Mouse (Mus musculus) layer of hippocampus, adult 2 months (tissue): Measurements from ENCODE around the gene Fgf4. TPM values are rescaled to one million over a fixed set of nuclear protein-coding genes. Genes with fewer than 3 reads are reported as not detected.
"Not testable (repeated sequence)": the region's sequence is repeated elsewhere in the genome, so short reads cannot be mapped to it uniquely, and the experiment has no call there.

Experiments used
- DNase-seq, 2 experiments: peaks; one replicate each; pipeline ENCODE4 v3.0.0; 2022; ENCODE audit warnings: low spot score in 2 of 2
- H3K27ac ChIP-seq: fragments of 200-600 bp; 2 replicates; pipeline ENCODE4 v1.8.1; 2022
- H3K4me3 ChIP-seq: fragments of 200-600 bp; 2 replicates; pipeline ENCODE4 v1.8.1; 2022; ENCODE audit warnings: mild to moderate bottlenecking
- CTCF ChIP-seq: fragments of 200-600 bp; conservative IDR thresholded peaks from 2 replicates; pipeline ENCODE4 v1.8.1; 2022; ENCODE audit warnings: antibody characterized with exemption, mild to moderate bottlenecking, moderate library complexity
- total RNA-seq, 2 experiments: library from RNA; stranded (reverse); gene quantifications; 2 replicates each; pipeline ENCODE4 v1.2.3; 2021

The Fgf4 gene
- total RNA-seq, 2 experiments from 2014 or later = not detected

DNA sequence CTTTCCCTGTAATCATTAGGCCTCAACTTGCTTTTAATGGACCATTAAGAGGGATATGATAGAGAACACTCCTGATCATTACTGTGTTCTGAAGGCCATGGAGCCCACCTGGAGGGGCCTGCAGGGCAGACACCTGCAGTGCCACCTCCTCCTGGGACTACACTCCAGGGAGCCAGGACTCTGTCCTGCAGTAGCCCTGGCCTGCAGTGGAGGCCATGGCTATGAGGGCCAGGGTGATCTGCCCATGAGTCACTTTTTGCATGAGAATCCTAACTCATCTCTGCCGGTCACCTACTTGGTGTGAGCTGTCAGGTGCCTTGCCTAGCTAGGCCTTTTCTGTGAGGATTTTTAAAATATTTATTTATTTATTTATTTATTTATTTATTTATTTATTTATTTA lies 31.2 kb downstream of the Fgf4 start:
- no peak for TF ChIP-seq CTCF
- Histone ChIP-seq H3K27ac (no peak overlapping the region), H3K4me3 (no peak overlapping the region)
- no peak for DNase-seq

DNA sequence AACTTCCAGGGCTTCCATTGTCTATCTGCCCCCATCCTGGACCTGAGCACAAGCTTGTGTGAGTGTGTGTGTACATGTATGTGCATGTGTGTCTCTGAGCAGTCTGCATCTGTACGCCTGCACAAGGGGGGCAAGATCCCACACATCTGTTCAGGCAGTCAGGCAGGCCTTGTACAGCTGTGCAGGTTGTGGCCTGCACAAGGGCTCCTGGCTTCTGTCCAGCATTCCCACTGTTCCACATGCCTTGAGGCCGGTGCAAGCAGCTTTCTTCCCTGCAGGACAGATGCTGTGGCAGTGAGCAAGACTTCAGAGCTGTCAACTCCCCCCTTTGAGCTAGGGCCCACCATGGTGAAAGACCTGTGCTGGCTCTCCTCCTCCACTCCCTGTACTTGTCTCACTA lies 35.9 kb downstream of the Fgf4 start:
- H3K27ac ChIP-seq = no peak overlapping the region
- DNase-seq = no peak
- H3K4me3 ChIP-seq = no peak overlapping the region
- no peak for TF ChIP-seq CTCF

DNA sequence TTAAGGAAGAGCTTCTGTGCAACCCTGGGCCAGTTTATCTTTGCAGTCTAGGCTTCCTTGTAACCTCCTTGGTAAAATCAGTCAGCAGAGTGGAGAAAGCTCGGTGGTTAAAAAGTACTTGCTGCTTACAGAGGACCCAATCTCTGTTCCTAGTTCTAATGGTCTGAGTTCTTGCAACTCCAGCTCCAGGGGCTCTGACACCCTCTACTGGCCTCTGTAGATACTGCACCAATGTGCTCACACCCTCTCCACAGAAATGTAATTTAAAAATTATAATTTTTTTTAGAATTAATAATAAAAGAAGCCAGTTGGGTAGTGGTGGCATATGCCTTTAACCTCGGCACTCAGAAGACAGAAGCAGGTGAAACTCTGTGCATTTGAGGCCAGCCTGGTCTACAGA lies 40.5 kb downstream of the Fgf4 start:
- H3K4me3 ChIP-seq = no peak overlapping the region
- DNase-seq = no peak
- peak; percentile 52 for TF ChIP-seq CTCF
- no peak overlapping the region for H3K27ac ChIP-seq

DNA sequence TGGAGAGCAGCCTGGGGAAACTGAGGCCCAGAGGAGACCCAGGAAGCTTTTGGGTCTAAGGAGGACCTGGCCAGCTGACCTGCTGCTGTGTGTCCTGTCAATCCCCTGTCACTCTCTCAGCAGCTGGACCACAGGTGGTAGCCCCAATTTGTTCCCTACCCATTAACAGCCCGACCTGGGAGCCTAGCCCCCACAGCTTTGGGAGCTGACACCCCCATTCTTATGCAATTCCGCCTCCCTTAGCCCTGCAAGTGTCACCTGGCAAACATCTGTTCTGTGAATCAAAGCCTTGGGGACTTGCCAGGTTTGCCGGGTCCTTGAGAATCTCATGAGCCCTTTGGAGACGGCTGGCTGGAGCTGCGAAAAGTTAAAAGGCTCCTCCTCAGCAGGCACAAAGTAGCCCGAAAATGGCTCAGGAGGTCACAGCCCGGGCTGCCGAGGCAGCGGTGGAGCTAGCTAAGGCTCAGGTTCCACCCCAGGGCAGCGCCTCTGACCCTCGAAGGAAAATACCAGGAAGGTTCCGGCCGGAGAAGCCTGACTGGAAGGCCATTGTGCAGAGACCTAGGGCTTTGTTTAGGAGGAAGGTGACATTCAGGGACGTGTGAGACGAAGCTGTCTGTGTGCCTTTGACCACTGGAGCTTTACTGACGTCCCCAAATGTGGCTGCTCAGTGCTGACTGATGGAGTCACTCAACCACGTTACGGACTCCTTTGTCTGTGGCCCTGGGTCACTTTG lies 41.6 kb downstream of the Fgf4 start:
- H3K4me3 ChIP-seq = no peak overlapping the region
- no peak overlapping the region for H3K27ac ChIP-seq
- DNase-seq = no peak
- no peak for TF ChIP-seq CTCF

DNA sequence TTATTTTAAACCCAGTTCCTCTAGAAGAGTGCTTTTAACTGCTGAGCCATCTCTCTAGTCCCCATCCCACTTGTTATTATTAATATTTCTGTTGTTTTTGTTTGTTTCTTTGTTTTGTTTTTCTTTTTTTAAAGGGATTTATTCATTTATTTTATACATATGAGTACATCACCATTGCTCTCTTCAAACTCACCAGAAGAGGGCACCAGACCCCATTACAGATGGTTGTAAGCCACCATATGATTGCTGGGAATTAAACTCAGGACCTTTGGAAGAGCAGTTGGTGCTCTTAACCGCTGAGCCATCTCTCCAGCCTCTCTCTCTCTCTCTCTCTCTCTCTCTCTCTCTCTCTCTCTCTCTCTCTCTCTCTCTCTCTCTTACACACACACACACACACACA lies 43.5 kb downstream of the Fgf4 start:
- TF ChIP-seq CTCF = peak; percentile 41
- not testable (repeated sequence) for DNase-seq, H3K27ac ChIP-seq, H3K4me3 ChIP-seq

DNA sequence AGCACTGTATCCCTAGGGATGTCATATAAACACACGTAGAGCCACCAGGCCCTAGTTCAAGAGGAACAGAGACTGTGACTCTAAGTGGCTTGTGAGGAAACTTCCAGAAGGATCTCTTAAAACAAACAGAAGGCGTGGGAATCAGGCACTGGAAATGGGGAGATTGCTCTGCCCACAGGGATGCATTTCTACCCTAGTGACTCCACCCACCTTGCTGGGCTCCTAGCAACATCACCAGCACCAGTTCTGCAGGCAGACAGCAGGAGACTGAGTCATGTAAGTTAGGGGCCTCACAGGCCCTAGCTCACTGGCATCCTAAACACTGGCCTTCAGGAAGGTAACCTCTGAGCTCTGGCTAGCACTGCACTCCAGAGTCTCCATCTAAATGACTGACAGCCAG lies 44.7 kb downstream of the Fgf4 start:
- no peak for TF ChIP-seq CTCF
- peak in 1 of 2 experiments; percentile 49 for DNase-seq
- Histone ChIP-seq H3K27ac (peak overlapping the region; percentile 33; the same call in 1 of the 2 replicates), H3K4me3 (no peak overlapping the region)

DNA sequence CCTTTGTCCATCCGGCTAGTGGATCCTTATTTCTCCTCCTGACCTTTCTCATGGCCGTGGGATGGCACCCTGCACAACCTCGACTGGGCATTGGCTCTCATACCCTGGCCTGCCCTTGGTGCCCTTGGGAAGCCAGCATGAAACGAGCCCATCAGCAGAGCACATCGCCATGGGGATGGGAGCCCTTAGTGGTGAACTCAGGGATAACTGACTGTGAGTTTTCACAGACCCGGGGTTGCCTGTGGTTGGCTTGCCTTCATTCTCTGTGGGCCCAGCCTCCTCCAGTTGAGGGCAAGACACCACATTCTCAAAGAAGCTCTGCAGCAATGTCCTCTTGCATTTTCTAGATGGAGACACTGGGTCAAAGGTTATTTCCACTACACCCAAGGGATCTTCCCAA lies 45.2 kb downstream of the Fgf4 start:
- TF ChIP-seq CTCF = peak; percentile 35; the same call in 1 of the 2 replicates
- Histone ChIP-seq H3K27ac (peak overlapping the region; percentile 33; the same call in 1 of the 2 replicates), H3K4me3 (no peak overlapping the region)
- DNase-seq = no peak

DNA sequence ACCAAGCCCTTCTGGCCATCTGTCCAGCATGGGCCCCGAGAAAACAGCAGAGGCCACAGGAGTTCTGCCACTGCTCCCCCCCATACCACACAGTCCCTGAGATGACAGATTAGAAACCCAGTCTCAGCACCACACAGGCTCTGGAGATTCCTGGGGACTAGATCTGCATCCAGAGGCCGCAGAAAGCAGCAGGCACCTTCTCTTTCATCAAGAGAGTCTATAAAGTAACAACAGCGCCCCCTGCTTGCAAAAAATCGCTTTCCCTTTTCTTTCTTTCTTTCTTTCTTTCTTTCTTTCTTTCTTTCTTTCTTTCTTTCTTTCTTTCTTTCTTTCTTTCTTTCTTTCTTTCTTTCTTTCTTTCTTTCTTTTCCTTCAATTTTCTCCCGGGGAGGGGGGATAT lies 47.0 kb downstream of the Fgf4 start:
- DNase-seq = peak in 1 of 2 experiments; percentile 44
- H3K4me3 ChIP-seq = no peak overlapping the region
- no peak overlapping the region for H3K27ac ChIP-seq
- peak; percentile 78 for TF ChIP-seq CTCF

DNA sequence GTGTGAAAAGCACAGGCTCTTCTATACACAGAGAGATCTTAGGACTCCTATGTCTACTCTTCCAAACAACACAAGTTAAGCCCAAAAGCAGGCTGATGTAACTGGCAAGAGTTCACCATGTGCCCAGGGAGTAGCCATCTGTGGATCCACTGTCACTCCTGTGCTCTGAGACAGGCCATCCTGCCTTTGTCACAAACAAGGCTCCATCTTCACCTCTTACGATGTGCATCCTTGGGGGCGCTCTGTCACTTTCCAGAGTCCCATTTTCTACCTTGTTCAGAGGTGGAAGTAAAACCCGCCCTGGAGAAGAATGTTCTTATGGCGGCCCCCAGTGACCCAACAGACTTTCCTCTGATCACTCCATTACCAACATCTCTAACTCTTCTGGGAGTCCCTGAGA lies 47.5 kb downstream of the Fgf4 start:
- TF ChIP-seq CTCF = no peak
- Histone ChIP-seq H3K27ac (no peak overlapping the region), H3K4me3 (no peak overlapping the region; the same call in 1 of the 2 replicates)
- DNase-seq = no peak

DNA sequence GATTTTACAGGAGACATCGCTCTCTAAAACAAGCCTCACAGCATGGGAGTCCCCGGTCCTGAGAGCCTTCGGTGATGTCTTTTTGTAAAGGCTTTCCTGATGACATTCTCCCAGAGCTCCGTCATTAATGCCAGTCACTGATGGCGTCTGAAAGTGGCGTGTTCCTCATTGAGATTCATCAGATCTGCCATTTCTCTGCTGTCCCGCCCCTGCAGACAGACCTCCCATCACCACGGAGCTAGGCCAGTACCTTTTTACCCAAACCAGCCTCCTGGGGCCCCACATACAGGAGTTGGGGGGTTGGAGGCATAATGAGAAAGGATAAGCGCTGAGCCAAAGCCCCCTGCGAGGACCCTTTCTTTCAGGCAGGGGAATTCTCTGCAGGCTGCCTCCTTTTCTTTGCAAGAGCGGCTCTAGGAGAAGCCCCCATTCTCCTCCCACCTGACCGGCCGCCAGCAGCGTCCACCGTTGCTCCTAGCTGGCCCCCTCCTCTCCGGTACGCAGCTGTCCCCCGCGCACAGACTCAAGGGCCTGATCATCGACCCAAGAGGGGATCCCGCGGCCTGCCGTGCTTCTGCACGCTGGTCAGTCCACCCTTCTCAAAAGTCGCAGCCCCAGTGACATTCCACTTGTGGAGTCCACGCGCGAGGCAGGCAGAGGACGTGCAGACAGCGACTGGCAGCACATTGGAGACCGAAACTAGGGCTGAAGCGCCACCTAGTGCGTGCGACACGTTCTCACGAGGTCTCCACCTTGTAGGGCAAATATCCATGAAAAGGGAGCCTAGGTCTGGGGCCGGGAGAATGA lies 48.3 kb downstream of the Fgf4 start:
- Histone ChIP-seq H3K27ac (no peak overlapping the region), H3K4me3 (peak overlapping the region; percentile 41)
- peak; percentile 84 for TF ChIP-seq CTCF
- DNase-seq = peak; percentile 48 to 75

DNA sequence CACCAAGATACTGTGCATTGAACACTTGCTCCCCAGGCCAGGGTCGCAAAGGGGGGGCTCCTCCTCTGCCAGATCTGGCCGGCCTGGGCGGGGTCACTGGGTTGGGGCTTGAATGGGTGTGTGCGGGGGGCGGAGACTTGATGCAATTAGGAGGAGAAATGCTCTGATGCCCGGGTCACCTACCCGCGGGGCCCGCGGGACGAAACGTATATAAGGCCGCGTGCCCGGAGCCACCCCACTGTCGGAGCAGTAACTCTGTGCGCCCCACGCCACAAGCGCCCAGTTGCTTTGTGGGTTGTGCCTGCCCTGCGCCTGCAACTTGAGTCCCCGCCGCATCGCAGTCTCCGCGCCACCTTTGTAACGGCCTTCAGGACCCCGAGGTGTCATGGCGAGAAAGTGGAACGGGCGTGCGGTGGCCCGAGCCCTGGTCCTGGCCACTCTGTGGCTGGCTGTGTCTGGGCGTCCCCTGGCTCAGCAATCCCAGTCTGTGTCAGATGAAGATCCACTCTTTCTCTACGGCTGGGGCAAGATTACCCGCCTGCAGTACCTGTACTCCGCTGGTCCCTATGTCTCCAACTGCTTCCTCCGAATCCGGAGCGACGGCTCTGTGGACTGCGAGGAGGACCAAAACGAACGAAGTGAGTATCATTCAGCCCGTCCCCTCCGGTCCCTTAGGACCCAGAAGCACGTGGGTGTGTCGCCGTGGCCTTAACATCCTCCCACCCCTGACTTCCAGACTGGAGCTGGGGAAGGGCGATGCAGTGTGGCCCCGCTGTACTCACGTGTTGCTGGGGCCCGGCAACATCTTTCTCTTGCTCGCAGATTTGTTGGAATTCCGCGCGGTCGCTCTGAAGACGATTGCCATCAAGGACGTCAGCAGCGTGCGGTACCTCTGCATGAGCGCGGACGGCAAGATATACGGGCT lies 49.4 kb downstream of the Fgf4 start, which contains the start of gene Fgf15:
TSS of gene Fgf15 (plus strand) at position 238 of the 925 bp plus-strand sequence.
- H3K4me3 ChIP-seq = peak within 1 kb of the TSS; percentile 41
- no peak for DNase-seq
- no peak for TF ChIP-seq CTCF
- H3K27ac ChIP-seq = no peak within 1 kb of the TSS

DNA sequence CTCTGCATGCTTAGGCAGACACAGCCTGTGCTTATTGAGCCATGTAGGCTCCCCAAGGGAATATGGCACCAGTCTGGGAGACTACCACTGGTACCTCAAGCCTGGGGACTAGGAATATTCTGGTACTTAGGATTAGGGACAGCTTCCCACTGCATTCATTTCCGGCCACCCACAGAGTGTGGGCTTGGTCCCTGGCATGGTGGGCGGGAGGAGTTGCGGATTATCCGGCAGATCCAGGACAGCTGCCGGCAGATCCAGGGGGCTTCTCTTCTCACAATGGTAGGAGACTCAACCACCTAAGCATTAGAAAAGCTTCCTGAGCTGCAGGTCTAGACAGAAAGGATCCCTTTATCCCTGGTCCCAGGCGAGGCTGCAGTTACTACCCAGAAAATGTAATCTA lies 51.3 kb downstream of the Fgf4 start:
- no peak for DNase-seq
- TF ChIP-seq CTCF = no peak

More for the DNA sequence above, 51.3 kb downstream of the Fgf4 start:
- Histone ChIP-seq H3K4me3 (no peak overlapping the region), H3K27ac (no peak overlapping the region)
